Mouse (Mus musculus) cerebellum, postnatal 25 days (tissue): Measurements from ENCODE around the gene Scamp4.
"Not testable (repeated sequence)": the region's sequence is repeated elsewhere in the genome, so short reads cannot be mapped to it uniquely, and the experiment has no call there.

Experiments used
- DNase-seq, 2 experiments: peaks; one replicate each; pipeline ENCODE4 v3.0.0; 2021; ENCODE audit warnings: mixed read lengths in 2 of 2

The Scamp4 gene

GRCm38 (mm10) chr10:80578911-80579310 lies 23.8 kb upstream of the Scamp4 start:
- peak; percentile 64 to 74 for DNase-seq

DNA sequence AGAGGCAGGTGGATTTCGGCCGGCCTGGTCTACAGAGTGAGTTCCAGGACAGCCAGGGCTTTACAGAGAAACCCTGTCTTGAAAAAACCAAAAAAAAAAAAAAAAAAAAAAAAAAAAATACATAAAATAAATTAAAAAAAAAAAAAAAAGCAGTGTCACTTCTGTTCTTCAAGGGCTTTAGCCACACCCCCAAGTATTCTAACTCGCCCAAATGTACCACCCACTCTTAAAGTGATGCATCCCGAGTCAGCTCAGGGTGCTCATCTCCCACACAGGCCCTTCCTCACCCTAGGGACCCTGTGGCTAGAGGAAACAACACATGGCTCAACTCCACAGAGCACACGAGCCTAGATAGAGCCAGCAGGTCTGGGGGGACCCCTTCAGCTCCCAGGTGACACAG lies 19.6 kb upstream of the Scamp4 start:
- DNase-seq = peak in 1 of 2 experiments; percentile 20

DNA sequence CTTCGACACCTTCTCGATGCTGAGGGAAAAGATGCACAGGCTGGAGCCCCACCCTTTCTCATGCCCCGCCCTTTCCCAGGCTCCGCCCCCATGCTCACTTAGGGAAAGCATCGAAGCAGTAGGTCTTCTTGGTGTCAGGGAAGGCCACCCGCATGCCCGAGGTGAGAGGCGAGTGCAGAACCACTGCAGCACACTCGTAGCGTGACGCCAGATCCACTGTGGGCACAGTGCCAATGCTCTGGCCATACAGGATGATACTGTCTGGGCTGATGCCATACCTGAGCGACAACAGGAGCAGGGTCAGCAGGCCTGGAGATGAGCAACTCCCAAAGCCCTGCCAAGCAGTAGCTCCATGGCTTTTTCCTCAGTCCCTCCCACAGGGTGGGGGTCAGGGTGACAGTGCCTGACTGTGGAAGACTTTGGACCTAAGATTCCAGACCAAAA lies 18.6 kb upstream of the Scamp4 start:
- peak; percentile 58 to 75 for DNase-seq

GRCm38 (mm10) chr10:80584642-80585552 lies 17.8 kb upstream of the Scamp4 start:
- DNase-seq = peak in 1 of 2 experiments; percentile 28

- peak in 1 of 2 experiments; percentile 18 for DNase-seq
Observed at GRCm38 (mm10) chr10:80585581-80585980, 17.1 kb upstream of the Scamp4 start.

DNA sequence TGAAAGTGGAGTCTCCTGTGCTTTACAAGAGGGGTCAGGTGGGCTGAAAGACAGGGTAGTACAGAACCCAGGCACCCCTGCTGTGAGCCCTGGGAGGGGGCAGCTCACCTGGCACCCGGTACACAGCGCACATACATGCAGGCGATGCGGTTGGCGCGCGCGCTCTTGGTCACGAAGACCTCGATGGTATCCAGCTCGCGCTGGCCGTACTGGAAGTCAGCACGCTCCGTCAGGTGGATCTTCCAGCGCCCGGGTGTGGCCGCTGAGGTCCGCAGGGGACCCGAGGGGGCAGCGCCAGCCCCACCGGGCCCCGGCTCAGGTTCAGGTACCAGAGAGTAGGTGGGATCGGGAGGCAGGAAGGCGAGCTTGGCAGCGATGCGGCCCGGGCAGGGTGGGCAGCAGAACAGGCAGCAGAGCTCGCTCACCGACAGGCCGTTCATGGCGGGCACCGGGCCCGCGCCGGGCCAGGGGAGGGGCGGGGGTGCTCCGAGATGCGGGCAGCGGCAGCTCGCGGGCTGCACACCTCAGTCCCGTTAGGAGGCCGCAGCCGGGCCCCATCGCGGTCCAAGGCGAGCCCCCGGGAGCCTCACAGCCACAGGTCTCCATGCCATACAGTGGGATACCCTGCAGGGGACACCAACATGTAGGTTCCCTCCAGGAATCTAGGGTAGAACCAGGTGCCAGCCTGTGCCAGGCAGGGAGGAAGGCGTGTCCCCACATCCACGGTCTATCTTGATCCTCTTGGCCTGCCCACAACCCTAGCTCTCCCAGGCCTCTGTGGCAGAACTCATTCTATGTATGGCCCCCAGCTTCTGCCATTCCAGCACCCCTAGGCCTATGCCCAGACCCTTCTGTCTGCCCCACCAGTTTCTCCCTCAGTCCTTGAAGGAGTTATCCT lies 16.0 kb upstream of the Scamp4 start:
- DNase-seq = peak in 1 of 2 experiments; percentile 51

- DNase-seq = peak in 1 of 2 experiments; percentile 26
Observed at GRCm38 (mm10) chr10:80587305-80587657, 15.4 kb upstream of the Scamp4 start.

DNA sequence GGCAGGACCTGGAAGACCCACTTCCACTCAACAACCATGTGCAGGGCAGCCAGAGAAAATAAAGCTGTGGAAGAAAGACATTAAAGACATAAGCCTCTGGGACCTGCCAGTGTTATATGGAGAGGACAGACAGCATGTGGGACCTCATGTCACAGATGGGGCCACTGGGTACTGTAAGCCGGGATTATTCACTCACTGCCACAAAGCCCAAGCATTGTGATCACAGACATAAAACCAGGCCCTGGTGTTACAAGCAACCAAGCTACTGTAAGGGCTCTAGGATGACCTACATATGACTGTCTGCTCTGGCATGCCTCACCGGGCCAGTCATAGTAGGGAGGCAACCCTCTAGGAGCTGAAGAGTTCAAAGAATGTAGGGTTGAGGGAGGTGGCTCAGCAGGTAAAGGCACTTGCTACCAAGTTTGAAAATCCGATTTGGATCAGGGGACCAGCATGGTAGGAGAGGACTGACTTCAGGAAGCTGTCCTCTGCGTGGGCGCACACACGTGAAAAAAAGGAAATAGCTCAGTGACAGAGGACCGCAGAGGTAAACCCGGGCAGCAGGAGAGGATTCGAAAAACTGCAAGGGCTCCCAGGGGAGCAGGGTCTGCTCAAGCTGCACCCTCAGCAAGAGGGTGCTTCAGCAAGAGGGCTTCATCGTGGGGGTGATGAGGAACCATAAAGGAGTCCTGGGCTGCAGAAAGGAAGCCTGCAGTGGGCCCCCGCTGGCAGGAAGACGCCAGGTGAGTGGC lies 13.4 kb upstream of the Scamp4 start:
- peak; percentile 20 to 35 for DNase-seq

- peak; percentile 93 to 97 for DNase-seq
Observed at GRCm38 (mm10) chr10:80589879-80590854, 12.5 kb upstream of the Scamp4 start, which contains the start of gene Abhd17a. TSS of gene Abhd17a (minus strand) at chr10:80590341.

DNA sequence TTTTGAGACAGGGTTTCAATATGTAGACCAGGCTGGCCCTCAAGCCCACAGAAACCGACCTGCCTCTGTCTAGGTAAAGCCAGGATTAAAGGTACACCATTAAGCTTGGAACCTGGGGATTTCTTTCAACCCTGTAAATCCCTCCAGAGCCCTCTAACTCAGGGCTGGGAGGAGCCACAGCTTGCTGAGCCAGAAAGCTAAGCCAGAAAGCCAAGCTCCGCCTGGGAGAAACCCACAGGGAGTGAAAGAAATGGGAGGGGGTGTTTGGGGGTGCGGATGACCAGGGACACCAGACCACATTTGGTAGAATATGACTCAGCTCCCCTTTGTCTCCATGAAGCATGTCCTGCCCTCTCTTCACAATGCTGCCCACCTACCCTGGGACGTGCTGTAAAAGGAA lies 6.4 kb upstream of the Scamp4 start:
- no peak for DNase-seq

- no peak for DNase-seq
Observed at GRCm38 (mm10) chr10:80603364-80603763, 692 bp downstream of the Scamp4 start.

GRCm38 (mm10) chr10:80604001-80604509 lies 1.4 kb downstream of the Scamp4 start:
- DNase-seq = peak in 1 of 2 experiments; percentile 14

DNA sequence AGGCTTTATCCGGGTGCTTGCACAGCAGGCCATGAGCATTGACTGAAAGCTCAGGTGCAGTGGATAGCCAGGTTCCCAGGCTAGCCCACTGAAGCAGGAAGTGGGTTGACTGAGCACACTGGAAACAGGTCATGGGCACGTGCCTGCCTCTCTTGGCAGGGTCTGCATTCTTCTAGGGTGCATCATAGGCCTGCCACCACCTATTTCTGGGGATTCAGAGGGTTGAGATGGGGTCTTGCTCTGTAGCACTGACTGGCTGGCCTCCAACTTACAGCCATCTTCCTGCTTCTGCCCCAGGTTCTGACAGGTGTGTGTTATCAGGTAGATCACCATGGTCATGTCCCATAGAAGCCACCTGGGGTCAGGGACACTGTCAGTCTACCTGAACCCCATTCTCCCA lies 2.3 kb downstream of the Scamp4 start:
- DNase-seq = no peak

DNA sequence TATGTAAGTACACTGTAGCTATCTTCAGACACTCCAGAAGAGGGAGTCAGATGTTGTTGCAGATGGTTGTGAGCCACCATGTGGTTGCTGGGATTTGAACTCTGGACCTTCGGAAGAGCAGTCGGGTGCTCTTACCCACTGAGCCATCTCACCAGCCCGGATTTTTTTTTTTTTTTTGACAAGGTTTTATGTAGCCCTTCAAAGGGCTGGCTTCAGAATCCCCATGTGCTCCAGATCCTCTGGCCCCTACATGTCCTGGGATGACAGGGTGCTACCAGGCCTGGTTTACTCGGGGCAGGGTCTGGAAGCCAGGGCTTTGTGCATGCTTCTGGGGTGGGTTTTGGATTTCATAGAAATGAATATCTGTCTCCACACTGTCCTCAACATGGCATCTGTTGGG lies 3.0 kb downstream of the Scamp4 start, which contains the start of gene Gm49322:
Gene Gm49322, plus strand, starts transcription at position 301 of the 400 bp plus-strand sequence.
- not testable (repeated sequence) for DNase-seq

- peak; percentile 26 to 60 for DNase-seq
Observed at GRCm38 (mm10) chr10:80606306-80606705, 3.6 kb downstream of the Scamp4 start.

- DNase-seq = peak in 1 of 2 experiments; percentile 12
Observed at GRCm38 (mm10) chr10:80606737-80607350, 4.2 kb downstream of the Scamp4 start.

DNA sequence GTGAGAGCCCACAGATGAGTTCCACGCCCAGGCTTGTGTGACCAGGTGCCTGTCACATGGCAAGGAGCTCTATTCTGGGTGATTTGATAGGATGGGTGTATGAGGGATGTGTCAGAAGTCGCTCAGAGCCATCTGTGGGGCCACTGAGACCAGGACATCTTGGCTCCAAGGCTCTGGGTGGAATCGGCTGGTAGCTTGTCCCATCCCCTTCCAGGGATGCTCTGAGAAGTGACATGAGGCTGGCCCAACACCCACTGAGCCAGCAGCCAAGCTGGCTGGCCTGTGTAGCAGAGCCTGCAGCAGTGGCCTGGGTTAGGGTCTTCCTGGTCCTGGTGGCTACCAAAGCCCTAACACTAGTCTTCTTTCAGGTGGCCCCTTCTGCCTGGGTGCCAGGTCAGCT lies 5.8 kb downstream of the Scamp4 start:
- peak in 1 of 2 experiments; percentile 17 for DNase-seq

DNA sequence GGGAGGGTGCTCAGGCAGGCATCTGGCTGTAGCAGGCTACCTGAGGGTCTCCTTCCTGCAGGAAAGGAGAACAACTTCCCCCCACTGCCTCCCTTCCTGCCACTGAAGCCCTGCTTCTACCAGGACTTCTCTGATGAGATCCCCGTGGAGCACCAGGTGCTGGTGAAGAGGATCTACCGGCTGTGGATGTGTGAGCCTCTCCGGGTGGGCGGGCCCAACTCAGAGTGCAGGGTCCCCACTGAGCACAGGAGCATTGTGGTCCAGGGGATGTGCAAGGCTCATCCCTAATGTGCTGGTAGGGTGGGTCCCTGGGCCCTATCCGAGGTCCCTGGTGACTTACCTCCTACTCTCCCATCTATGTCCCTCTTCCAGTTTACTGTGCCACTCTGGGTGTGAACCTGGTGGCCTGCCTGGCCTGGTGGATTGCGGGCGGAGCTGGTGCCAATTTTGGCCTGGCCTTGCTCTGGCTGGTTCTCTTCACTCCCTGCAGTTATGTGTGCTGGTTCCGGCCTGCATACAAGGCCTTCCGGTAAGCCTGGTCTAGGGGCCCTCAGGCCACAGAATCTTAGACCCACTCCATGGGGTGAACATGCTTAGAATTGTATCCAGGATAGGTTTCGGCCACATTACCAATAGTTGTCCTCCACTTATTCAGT lies 6.7 kb downstream of the Scamp4 start:
- DNase-seq = peak in 1 of 2 experiments; percentile 43

DNA sequence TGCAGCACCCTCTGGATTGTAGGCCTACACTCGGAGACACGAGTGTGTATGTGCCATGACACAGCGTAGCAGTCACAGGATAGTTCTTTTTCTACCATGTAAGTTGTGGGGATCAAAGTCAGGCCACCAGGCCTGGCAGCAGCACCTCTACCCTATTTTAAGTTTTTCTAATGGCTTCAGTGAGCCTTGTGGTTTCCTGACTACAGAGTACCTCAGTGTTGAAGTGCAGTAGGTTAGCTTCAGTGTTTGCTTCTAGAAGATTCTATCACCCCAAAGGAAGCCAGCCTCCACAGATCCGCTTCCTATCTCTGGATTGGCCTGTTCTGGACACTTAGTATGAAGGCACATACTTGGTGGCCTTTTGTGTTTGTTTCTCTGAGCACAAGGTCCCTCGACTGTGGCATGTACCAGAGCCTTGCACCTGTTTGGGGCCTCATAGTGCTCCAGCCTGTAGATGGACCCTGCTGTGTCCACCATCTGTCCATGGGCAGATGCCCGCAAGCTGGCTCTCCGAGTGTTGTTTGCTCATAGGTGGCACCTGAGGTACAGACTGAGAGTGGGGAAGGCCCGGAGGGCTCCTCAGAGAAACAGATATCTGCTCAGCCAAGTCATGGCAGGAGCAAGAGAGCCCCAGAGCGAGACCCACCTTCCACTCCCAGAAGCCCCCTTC lies 7.6 kb downstream of the Scamp4 start:
- peak; percentile 90 to 91 for DNase-seq
